Mouse (Mus musculus): Measurements from ENCODE around the gene Pafah1b2. TPM values are rescaled to one million over a fixed set of nuclear protein-coding genes. Genes with fewer than 3 reads are reported as not detected.

The Pafah1b2 gene
- 261 and 262 TPM in 2 replicates for polyA plus RNA-seq (2016; fragmentation: Nextera tagmentation; extraction: Ambion mirVana)

DNA sequence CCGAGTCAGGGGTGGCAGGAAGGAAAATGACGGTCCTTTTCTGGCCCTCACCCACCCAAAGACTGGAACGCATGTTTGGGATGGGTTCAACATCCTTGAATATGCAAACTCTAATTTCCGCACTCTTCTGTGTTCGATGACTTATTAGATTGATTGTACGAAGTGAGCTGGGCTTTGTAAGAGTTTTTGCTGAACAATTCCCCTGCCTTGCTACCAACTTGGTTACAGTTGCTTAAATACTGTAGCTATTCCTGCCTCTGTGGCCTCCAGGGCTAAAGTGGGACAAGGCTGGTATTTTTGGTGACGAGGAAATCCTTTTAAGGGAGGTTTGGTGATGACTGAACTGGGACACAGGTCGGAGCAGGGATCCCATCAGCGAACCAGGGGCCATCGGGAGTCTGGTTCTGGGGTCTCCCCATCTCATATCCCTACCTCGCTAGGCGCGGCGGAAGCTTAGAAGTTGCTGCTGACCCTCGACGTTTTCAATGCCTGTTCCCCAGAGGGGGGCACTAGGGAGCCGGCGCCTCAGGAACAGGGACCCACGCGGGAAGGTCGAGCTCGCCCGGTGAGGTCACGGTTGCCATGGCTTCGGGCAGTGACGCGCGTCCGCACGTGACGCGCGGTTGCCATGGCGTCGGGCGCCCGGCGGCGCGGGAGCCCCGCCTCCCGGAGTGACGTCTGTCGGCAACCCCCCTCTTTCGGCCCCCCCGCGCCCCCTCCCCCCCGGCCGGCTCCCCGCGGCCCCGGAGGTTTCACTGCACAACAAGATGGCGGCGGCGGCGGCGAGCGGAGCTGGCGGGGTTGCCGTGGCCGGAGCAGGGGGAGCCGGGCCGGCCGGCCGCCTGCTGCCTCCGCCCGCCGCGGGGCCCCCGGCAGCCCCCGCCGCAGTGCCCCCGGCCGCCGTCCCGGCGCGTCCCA lies at the start of gene Pafah1b2, which contains the start of gene Sik3:
Gene Pafah1b2 (minus strand): TSS at position 600 of the 918 bp plus-strand sequence.
Gene Sik3 (plus strand): TSS at position 730 of the 918 bp plus-strand sequence.
- WGBS: 3% methylated on average over 77 of the region's 78 CpGs
- H3K4me1 ChIP-seq: peaks cover 52% of the 10 kb centered on the region

GRCm38 (mm10) chr9:46061696-46062425 lies 49.4 kb upstream of the Pafah1b2 start:
- no peak for DNase-seq (ENCODE audit: low spot score)
- WGBS: 81% methylated on average over 9 of the region's 9 CpGs
- Histone ChIP-seq H3K9me3 (no peaks in the 10 kb centered on the region), H3K27me3 (replicated peaks; ENCODE audit: low read depth, poor library complexity, severe bottlenecking) (no peaks in the 10 kb centered on the region), H3K4me1 (peaks cover 14% of the 10 kb centered on the region), H3K4me3 (no peak overlapping the region), H3K36me3 (replicated peaks) (no peaks in the 10 kb centered on the region; the same call in 1 of the 2 replicates), H3K27ac (replicated peaks) (no peak overlapping the region)

More for the DNA sequence above, at the start of gene Pafah1b2, which contains the start of gene Sik3:
- peak within 1 kb of the TSS; percentile 97 for H3K27ac ChIP-seq (replicated peaks)
- H3K9me3 ChIP-seq: no peaks in the 10 kb centered on the region
- DNase-seq (ENCODE audit: low spot score): peak; percentile 97
- H3K27me3 ChIP-seq (replicated peaks; ENCODE audit: low read depth, poor library complexity, severe bottlenecking): no peaks in the 10 kb centered on the region
- no peaks in the 10 kb centered on the region for H3K36me3 ChIP-seq (replicated peaks)
- peak within 1 kb of the TSS; percentile 84 for H3K4me3 ChIP-seq

DNA sequence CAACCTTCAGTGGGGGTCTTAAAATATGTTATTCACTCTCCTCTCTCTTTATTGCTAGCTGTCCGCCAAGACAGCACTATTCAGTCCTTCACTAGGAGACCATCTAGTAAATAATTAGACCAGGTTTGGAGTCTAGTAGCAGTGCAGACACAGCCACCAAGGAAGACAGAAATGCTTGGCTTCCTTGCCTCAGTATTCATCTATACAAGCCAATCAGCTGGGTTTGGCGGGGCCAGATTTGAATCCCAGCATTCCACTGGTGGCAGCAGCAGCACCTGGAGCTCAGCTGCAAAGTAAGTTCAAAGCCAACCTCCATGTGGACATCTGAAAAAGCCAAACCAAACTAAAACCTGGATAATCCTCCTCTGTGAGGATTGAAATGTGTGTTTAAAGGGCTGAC lies 47.8 kb upstream of the Pafah1b2 start:
- H3K9me3 ChIP-seq: no peaks in the 10 kb centered on the region
- H3K27me3 ChIP-seq (replicated peaks; ENCODE audit: low read depth, poor library complexity, severe bottlenecking): no peaks in the 10 kb centered on the region
- H3K4me1 ChIP-seq: peaks cover 13% of the 10 kb centered on the region
- no peak overlapping the region for H3K4me3 ChIP-seq
- 89% methylated on average over 2 of the region's 2 CpGs for WGBS
- no peak for DNase-seq (ENCODE audit: low spot score)
- H3K36me3 ChIP-seq (replicated peaks): no peaks in the 10 kb centered on the region; the same call in 1 of the 2 replicates
- no peak overlapping the region for H3K27ac ChIP-seq (replicated peaks)

GRCm38 (mm10) chr9:46058065-46058464 lies 45.6 kb upstream of the Pafah1b2 start:
- no peak for DNase-seq (ENCODE audit: low spot score)
- Histone ChIP-seq H3K9me3 (no peaks in the 10 kb centered on the region), H3K4me1 (peaks cover 24% of the 10 kb centered on the region), H3K27me3 (replicated peaks; ENCODE audit: low read depth, poor library complexity, severe bottlenecking) (no peaks in the 10 kb centered on the region), H3K27ac (replicated peaks) (no peak overlapping the region), H3K4me3 (no peak overlapping the region), H3K36me3 (replicated peaks) (no peaks in the 10 kb centered on the region; the same call in 1 of the 2 replicates)
- WGBS: 86% methylated on average over 3 of the region's 3 CpGs

DNA sequence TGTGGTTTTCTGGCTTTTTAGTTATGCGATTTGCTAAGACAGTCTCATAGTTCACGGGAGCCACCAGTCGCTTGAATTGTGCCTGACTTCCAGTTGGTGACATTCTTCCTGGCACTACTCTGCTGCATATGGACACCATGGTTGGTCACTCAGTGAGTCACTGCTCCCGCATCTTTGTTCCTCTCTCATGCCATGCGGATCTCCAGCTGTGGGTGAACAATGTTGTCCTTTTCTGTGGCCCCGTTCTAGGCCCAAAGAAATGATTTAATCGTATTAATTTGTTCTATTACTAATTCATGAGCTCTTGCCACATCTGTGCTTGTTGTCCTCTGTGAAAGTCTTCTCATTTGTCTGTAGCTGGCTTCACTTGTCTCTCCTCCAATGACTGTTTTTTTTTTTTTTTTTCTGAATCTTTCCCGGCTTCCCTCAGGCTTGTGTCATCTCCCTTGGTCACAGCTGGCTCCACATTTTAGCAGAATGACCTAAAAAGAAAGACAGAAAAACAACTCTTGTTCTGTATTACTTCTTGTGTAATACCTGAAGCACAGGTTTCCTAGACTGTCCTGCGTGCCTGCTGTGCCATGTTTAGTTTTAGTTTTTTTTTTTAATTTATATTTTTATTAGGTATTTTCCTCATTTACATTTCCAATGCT lies 40.6 kb upstream of the Pafah1b2 start:
- DNase-seq (ENCODE audit: low spot score): no peak
- peaks cover 49% of the 10 kb centered on the region for H3K4me1 ChIP-seq
- H3K27me3 ChIP-seq (replicated peaks; ENCODE audit: low read depth, poor library complexity, severe bottlenecking): no peaks in the 10 kb centered on the region
- WGBS: 87% methylated on average over 9 of the region's 9 CpGs
- no peak overlapping the region for H3K27ac ChIP-seq (replicated peaks)
- no peaks in the 10 kb centered on the region for H3K9me3 ChIP-seq
- H3K4me3 ChIP-seq: no peak overlapping the region
- H3K36me3 ChIP-seq (replicated peaks): 0 out of 2 replicates have a peak, but pooled peaks cover 5% of the 10 kb centered on the region

DNA sequence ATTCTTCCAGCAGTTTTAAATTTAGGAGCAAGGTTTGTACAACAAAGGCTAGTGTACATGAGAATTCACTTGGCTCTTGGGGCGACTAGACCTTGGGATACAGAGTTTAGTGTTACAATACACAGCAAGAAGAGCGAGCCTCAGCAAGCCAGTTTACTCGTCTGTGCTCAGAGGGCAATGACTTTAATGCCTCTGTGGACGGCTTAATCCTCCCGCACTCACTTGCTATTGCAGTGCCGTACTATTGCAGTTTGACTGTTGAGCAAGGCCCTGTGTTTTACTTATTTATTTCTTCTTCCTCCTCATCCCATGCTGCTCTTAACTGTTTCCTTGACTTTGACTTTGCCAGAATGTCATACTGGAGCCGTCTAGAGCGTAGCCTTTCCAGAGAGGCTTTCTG lies 37.7 kb upstream of the Pafah1b2 start:
- 79% methylated on average over 8 of the region's 8 CpGs for WGBS
- Histone ChIP-seq H3K4me3 (no peak overlapping the region), H3K36me3 (replicated peaks) (0 out of 2 replicates have a peak, but pooled peaks cover 5% of the 10 kb centered on the region), H3K27ac (replicated peaks) (no peak overlapping the region), H3K9me3 (no peaks in the 10 kb centered on the region), H3K4me1 (peaks cover 44% of the 10 kb centered on the region), H3K27me3 (replicated peaks; ENCODE audit: low read depth, poor library complexity, severe bottlenecking) (no peaks in the 10 kb centered on the region)
- no peak for DNase-seq (ENCODE audit: low spot score)

DNA sequence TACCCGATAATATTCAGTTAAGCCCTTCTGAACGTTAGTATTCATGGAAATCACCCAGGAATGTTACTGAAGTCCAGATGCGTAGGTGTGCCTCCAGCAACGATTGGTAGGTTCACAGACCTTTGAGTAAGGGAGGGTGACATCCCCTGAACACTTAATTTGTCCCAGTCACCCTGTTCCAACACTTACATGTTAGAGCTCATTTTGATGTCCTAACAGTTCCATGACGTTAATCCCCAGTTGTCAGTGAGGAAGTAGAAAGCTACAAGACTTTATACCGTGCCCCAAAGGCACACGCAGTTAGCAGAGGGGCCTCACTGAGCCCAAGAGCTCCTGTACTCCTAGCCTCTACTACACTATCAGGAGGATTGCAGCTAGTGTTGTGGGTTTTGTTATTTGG lies 37.0 kb upstream of the Pafah1b2 start:
- 73% methylated on average over 7 of the region's 7 CpGs for WGBS
- peaks cover 39% of the 10 kb centered on the region for H3K4me1 ChIP-seq
- H3K27ac ChIP-seq (replicated peaks): no peak overlapping the region
- 0 out of 2 replicates have a peak, but pooled peaks cover 5% of the 10 kb centered on the region for H3K36me3 ChIP-seq (replicated peaks)
- H3K27me3 ChIP-seq (replicated peaks; ENCODE audit: low read depth, poor library complexity, severe bottlenecking): no peaks in the 10 kb centered on the region
- DNase-seq (ENCODE audit: low spot score): no peak
- no peak overlapping the region for H3K4me3 ChIP-seq
- no peaks in the 10 kb centered on the region for H3K9me3 ChIP-seq

- no peaks in the 10 kb centered on the region for H3K9me3 ChIP-seq
- no peak overlapping the region for H3K4me3 ChIP-seq
- 0 out of 2 replicates have a peak, but pooled peaks cover 5% of the 10 kb centered on the region for H3K36me3 ChIP-seq (replicated peaks)
- no peak overlapping the region for H3K27ac ChIP-seq (replicated peaks)
- DNase-seq (ENCODE audit: low spot score): no peak
- no peaks in the 10 kb centered on the region for H3K27me3 ChIP-seq (replicated peaks; ENCODE audit: low read depth, poor library complexity, severe bottlenecking)
- H3K4me1 ChIP-seq: peaks cover 27% of the 10 kb centered on the region
- WGBS: 80% methylated on average over 11 of the region's 11 CpGs
Measured at GRCm38 (mm10) chr9:46046724-46047517, 34.4 kb upstream of the Pafah1b2 start.

DNA sequence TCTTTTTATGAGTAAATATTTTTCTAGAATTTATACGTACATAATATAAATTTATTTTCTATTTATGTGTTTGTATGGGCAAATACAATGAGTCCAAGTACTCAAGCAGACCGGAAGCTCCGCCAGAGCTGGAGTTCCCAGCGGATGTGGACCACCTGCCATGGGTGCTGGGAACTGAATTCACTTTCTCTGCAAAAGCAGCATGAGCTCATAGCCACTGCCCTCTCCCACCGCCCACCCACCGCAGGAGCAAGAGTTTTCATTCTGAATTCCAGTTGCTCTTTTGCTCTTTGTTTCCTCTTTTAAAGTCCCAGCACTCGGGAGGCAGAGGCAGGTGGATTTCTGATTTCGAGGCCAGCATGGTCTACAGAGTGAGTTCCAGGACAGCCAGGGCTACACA lies 31.1 kb upstream of the Pafah1b2 start:
- Histone ChIP-seq H3K36me3 (replicated peaks) (peaks cover 18% of the 10 kb centered on the region), H3K27ac (replicated peaks) (no peak overlapping the region), H3K27me3 (replicated peaks; ENCODE audit: low read depth, poor library complexity, severe bottlenecking) (no peaks in the 10 kb centered on the region), H3K4me1 (peaks cover 8% of the 10 kb centered on the region), H3K4me3 (no peak overlapping the region), H3K9me3 (no peaks in the 10 kb centered on the region)
- DNase-seq (ENCODE audit: low spot score): no peak
- WGBS: 90% methylated on average over 8 of the region's 8 CpGs

DNA sequence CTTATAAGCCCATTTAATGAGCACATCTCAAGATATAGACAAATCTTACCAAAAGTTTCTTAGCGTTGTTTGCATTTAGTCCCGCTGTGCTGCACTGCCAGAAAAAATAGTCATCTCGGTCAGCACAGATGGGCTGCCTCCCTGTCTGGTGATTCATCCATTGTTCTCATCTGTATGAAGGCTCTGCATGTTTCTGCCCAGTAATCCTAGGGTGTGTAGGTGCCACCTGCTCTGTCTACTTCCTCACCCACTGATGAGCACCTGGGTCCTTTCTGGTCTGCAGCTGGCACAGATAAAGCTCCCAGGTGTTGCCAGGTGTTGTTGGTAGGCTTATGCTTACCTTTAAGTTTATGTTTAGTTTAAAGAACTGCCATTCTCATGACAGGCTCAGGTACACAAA lies 29.9 kb upstream of the Pafah1b2 start:
- WGBS: 87% methylated on average over 3 of the region's 3 CpGs
- DNase-seq (ENCODE audit: low spot score): no peak
- H3K4me1 ChIP-seq: peaks cover 8% of the 10 kb centered on the region
- no peak overlapping the region for H3K4me3 ChIP-seq
- no peaks in the 10 kb centered on the region for H3K27me3 ChIP-seq (replicated peaks; ENCODE audit: low read depth, poor library complexity, severe bottlenecking)
- no peaks in the 10 kb centered on the region for H3K9me3 ChIP-seq
- no peak overlapping the region for H3K27ac ChIP-seq (replicated peaks)
- peaks cover 14% of the 10 kb centered on the region for H3K36me3 ChIP-seq (replicated peaks)

DNA sequence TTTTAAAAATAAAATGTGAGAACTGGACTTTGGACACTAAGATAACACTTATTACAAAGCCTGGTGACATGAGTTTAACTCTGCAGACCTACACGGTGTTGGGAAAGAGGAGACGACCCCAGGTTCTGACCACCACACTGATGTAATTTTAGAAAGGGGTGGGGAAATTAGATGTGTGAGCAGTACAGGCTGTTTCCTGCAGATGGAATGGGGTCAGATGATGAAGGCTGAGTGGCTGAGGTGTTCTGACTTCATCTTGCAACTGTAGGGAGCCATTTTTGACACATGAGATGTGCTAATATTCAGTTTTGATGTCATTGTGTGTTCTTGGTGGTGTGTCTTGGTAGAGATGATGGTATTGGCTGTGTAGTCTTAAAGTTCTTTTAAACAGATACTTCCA lies 28.7 kb upstream of the Pafah1b2 start:
- Histone ChIP-seq H3K4me3 (no peak overlapping the region), H3K27ac (replicated peaks) (no peak overlapping the region), H3K27me3 (replicated peaks; ENCODE audit: low read depth, poor library complexity, severe bottlenecking) (no peaks in the 10 kb centered on the region), H3K9me3 (no peaks in the 10 kb centered on the region), H3K36me3 (replicated peaks) (peaks cover 14% of the 10 kb centered on the region), H3K4me1 (no peaks in the 10 kb centered on the region)
- DNase-seq (ENCODE audit: low spot score): no peak
- WGBS: 79% methylated on average over 2 of the region's 2 CpGs

Measured in embryonic facial prominence, embryonic 10.5 days (tissue).